Mouse (Mus musculus): Measurements from ENCODE around the gene BC034090.
"Not testable (repeated sequence)": the region's sequence is repeated elsewhere in the genome, so short reads cannot be mapped to it uniquely, and the experiment has no call there.

DNA sequence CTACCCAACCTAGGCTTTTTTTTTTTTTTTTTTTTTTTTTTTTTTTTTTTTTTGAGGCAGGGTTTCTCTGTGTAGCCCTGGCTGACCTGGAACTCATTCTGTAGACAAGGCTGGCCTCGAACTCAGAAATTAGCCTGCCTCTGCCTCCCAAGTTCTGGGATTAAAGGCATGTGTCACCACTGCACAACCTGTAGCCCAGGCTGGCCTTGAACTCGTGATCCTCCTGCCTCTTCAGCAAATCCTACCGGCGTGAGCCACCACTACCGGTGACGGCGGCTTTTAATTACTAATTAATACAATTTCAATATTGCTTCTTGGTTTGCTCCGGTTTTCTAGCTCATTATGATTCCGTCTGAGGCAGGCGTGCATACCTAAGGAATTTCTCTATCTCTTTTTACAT is 18.3 kb upstream of the BC034090 start:
- not testable (repeated sequence) for TF ChIP-seq CTCF (IDR thresholded peaks at IDR 0.05; ENCODE audit: insufficient read depth, low read length); POLR2A (IDR thresholded peaks at IDR 0.05; ENCODE audit: borderline replicate concordance, extremely low read depth, low read depth, low read length)

Data from lung, adult 2 months (tissue).